Mouse (Mus musculus) liver, embryonic 14.5 days (tissue): Measurements from ENCODE around the gene Kmo.

Experiments
- CTCF ChIP-seq: IDR thresholded peaks from 2 replicates; pipeline ENCODE4 v1.5.1; 2016; ENCODE audit warnings: antibody characterized with exemption, low read depth, control low read depth
- EP300 ChIP-seq: IDR thresholded peaks from 2 replicates; pipeline ENCODE4 v1.6.1; 2016; ENCODE audit warnings: antibody characterized with exemption, low read depth

- no peak for TF ChIP-seq CTCF
- no peak for TF ChIP-seq EP300
These were observed 11.6 kb downstream of the Kmo start for GRCm38 (mm10) chr1:175631721-175632221.
